Mouse (Mus musculus) MEL (cell line): ENCODE results near the gene Catsperz. TPM values are rescaled to one million over a fixed set of nuclear protein-coding genes. Genes with fewer than 3 reads are reported as not detected.

Experiments
- DNase-seq: peaks from one replicate; pipeline ENCODE4 v3.0.0; 2011; ENCODE audit warnings: low read depth, low spot score
- H3K27ac ChIP-seq: 2 replicates; pipeline ENCODE4 v1.5.1; 2012; ENCODE audit warnings: low read depth, mild to moderate bottlenecking, control low read depth, low read length, moderate library complexity; ENCODE audit not compliant: control insufficient read depth
- H3K27me3 ChIP-seq, 2 experiments: fragments of 150-350 bp in 1 of 2; sonication (generic) in 1 of 2; 2 replicates each; pipeline ENCODE4 v1.6.1; 2012; ENCODE audit warnings: low read length in 2 of 2, mild to moderate bottlenecking in 2 of 2, improper control_type of control experiment in 1 of 2, moderate library complexity in 1 of 2; ENCODE audit not compliant: insufficient read depth in 2 of 2, control insufficient read depth in 1 of 2
- H3K36me3 ChIP-seq, 2 experiments: 2 replicates each; pipeline ENCODE4 v1.6.1; 2012 to 2014; ENCODE audit warnings: low read length in 2 of 2, improper control_type of control experiment in 1 of 2, inconsistent platforms in 1 of 2, mild to moderate bottlenecking in 1 of 2; ENCODE audit not compliant: insufficient read depth in 2 of 2, control insufficient read depth in 1 of 2
- H3K4me1 ChIP-seq, 2 experiments: fragments of 150-350 bp in 1 of 2; sonication (generic) in 1 of 2; 2 replicates each; pipeline ENCODE4 v1.6.1; 2012; ENCODE audit warnings: low read length in 2 of 2, improper control_type of control experiment in 1 of 2, mild to moderate bottlenecking in 1 of 2; ENCODE audit not compliant: insufficient read depth in 2 of 2, control insufficient read depth in 1 of 2
- H3K4me3 ChIP-seq, 2 experiments: fragments of 150-350 bp in 1 of 2; sonication (generic) in 1 of 2; 2 replicates each; pipeline ENCODE4 v1.5.1; 2012; ENCODE audit warnings: low read depth in 2 of 2, low read length in 2 of 2, mild to moderate bottlenecking in 2 of 2, moderate library complexity in 2 of 2, control low read depth in 1 of 2, improper control_type of control experiment in 1 of 2; ENCODE audit not compliant: control insufficient read depth in 1 of 2, insufficient read depth in 1 of 2
- H3K79me2 ChIP-seq: 2 replicates; pipeline ENCODE4 v1.6.1; 2012; ENCODE audit warnings: mild to moderate bottlenecking, low read length, moderate library complexity; ENCODE audit not compliant: control insufficient read depth, poor library complexity, insufficient read depth
- H3K9ac ChIP-seq: 2 replicates; pipeline ENCODE4 v1.6.1; 2012; ENCODE audit warnings: low read depth, mild to moderate bottlenecking, control low read depth, low read length, moderate library complexity; ENCODE audit not compliant: control insufficient read depth, poor library complexity, severe bottlenecking
- H3K9me3 ChIP-seq: fragments of 150-350 bp; sonication (generic); replicated peaks from 2 replicates; pipeline ENCODE4 v1.6.1; 2012; ENCODE audit warnings: mild to moderate bottlenecking, low read length, improper control_type of control experiment, moderate library complexity; ENCODE audit not compliant: insufficient read depth
- CTCF ChIP-seq, 3 experiments: IDR thresholded peaks in 2 of 3; conservative IDR thresholded peaks in 1 of 3; 2 replicates each; pipeline ENCODE4 v1.5.1; 2011 to 2012; ENCODE audit warnings: low read length in 3 of 3, low read depth in 2 of 3, mild to moderate bottlenecking in 2 of 3, improper control_type of control experiment in 1 of 3, inconsistent platforms in 1 of 3, mixed read lengths in 1 of 3, moderate library complexity in 1 of 3; ENCODE audit not compliant: control insufficient read depth in 1 of 3, insufficient read depth in 1 of 3, poor library complexity in 1 of 3, severe bottlenecking in 1 of 3
- E2F4 ChIP-seq: IDR thresholded peaks from 2 replicates; pipeline ENCODE4 v1.6.1; 2011; ENCODE audit warnings: low read depth, low read length, improper control_type of control experiment, borderline replicate concordance
- ELF1 ChIP-seq: IDR thresholded peaks from 2 replicates; pipeline ENCODE4 v1.6.1; 2014; ENCODE audit warnings: low read depth, mild to moderate bottlenecking, inconsistent platforms, low read length, improper control_type of control experiment, moderate library complexity
- ETS1 ChIP-seq: IDR thresholded peaks from 2 replicates; pipeline ENCODE4 v1.6.1; 2012; ENCODE audit warnings: low read depth, mild to moderate bottlenecking, inconsistent platforms, low read length, improper control_type of control experiment, moderate library complexity
- GATA1 ChIP-seq: IDR thresholded peaks from 2 replicates; pipeline ENCODE4 v1.6.1; 2011; ENCODE audit warnings: low read depth, low read length, improper control_type of control experiment
- HCFC1 ChIP-seq: IDR thresholded peaks from 2 replicates; pipeline ENCODE4 v1.6.1; 2012; ENCODE audit warnings: low read depth, mild to moderate bottlenecking, inconsistent platforms, low read length, improper control_type of control experiment, moderate library complexity
- KAT2A ChIP-seq: conservative IDR thresholded peaks from 2 replicates; pipeline ENCODE4 v1.6.1; 2012; ENCODE audit warnings: low read depth, low read length, improper control_type of control experiment, inconsistent platforms
- MAFK ChIP-seq: IDR thresholded peaks from 2 replicates; pipeline ENCODE4 v1.6.1; 2011; ENCODE audit warnings: low read depth, mild to moderate bottlenecking, low read length, improper control_type of control experiment, borderline replicate concordance
- MYC ChIP-seq: IDR thresholded peaks from 2 replicates; pipeline ENCODE4 v1.6.1; 2011; ENCODE audit warnings: low read depth, mild to moderate bottlenecking, low read length, improper control_type of control experiment, moderate library complexity
- NELFE ChIP-seq: IDR thresholded peaks from 2 replicates; pipeline ENCODE4 v1.6.1; 2011; ENCODE audit warnings: low read depth, low read length, improper control_type of control experiment
- POLR2A ChIP-seq, 2 experiments: IDR thresholded peaks; 2 replicates each; pipeline ENCODE4 v1.6.1; 2011 to 2012; ENCODE audit warnings: low read length in 2 of 2, mild to moderate bottlenecking in 2 of 2, control low read depth in 1 of 2, improper control_type of control experiment in 1 of 2, low read depth in 1 of 2, moderate library complexity in 1 of 2; ENCODE audit not compliant: control insufficient read depth in 1 of 2, insufficient read depth in 1 of 2, poor library complexity in 1 of 2
- RAD21 ChIP-seq: IDR thresholded peaks from 2 replicates; pipeline ENCODE4 v1.6.1; 2011; ENCODE audit warnings: mild to moderate bottlenecking, low read depth, low read length, improper control_type of control experiment
- TAL1 ChIP-seq: IDR thresholded peaks from 2 replicates; pipeline ENCODE4 v1.6.1; 2012; ENCODE audit warnings: mild to moderate bottlenecking, inconsistent platforms, low read length, moderate library complexity, mixed read lengths
- TCF12 ChIP-seq: IDR thresholded peaks from 2 replicates; pipeline ENCODE4 v1.6.1; 2014; ENCODE audit warnings: low read depth, mild to moderate bottlenecking, inconsistent platforms, low read length, improper control_type of control experiment, moderate library complexity
- UBTF ChIP-seq: IDR thresholded peaks from 2 replicates; pipeline ENCODE4 v1.6.1; 2012; ENCODE audit warnings: low read depth, mild to moderate bottlenecking, inconsistent platforms, low read length, improper control_type of control experiment, moderate library complexity, borderline replicate concordance; ENCODE audit not compliant: insufficient read depth
- USF1 ChIP-seq: IDR thresholded peaks from 2 replicates; pipeline ENCODE4 v1.6.1; 2014; ENCODE audit warnings: low read depth, mild to moderate bottlenecking, inconsistent platforms, low read length, improper control_type of control experiment, moderate library complexity
- USF2 ChIP-seq, 2 experiments: IDR thresholded peaks; 2 replicates each; pipeline ENCODE4 v1.6.1; 2011 to 2012; ENCODE audit warnings: improper control_type of control experiment in 2 of 2, low read length in 2 of 2, borderline replicate concordance in 1 of 2, inconsistent platforms in 1 of 2, low read depth in 1 of 2, mild to moderate bottlenecking in 1 of 2; ENCODE audit not compliant: insufficient read depth in 1 of 2
- ZC3H11A ChIP-seq: IDR thresholded peaks from 2 replicates; pipeline ENCODE4 v1.6.1; 2012; ENCODE audit warnings: low read depth, mild to moderate bottlenecking, inconsistent platforms, low read length, improper control_type of control experiment
- polyA plus RNA-seq, 2 experiments: library from polyadenylated mRNA; stranded (reverse) in 1 of 2; unstranded in 1 of 2; fragments of >175 nt in 1 of 2; fragments of >200 nt in 1 of 2; gene quantifications; 2 replicates each; pipeline versions ENCODE4 v1.2.1 to v1.2.4; 2012; ENCODE audit warnings: low replicate concordance in 2 of 2, low read depth in 1 of 2; ENCODE audit not compliant: insufficient read length in 2 of 2, insufficient read depth in 1 of 2, missing spikeins in 1 of 2
- total RNA-seq: library from RNA; depleted of rRNA; stranded (reverse); fragments of 300-350 nt; gene quantifications from 2 replicates; pipeline ENCODE4 v1.2.3, GENCODE M21; 2012

Gene Catsperz
- total and polyA plus RNA-seq, 3 experiments = 0.65 to 2.4 TPM; not detected in 1

DNA sequence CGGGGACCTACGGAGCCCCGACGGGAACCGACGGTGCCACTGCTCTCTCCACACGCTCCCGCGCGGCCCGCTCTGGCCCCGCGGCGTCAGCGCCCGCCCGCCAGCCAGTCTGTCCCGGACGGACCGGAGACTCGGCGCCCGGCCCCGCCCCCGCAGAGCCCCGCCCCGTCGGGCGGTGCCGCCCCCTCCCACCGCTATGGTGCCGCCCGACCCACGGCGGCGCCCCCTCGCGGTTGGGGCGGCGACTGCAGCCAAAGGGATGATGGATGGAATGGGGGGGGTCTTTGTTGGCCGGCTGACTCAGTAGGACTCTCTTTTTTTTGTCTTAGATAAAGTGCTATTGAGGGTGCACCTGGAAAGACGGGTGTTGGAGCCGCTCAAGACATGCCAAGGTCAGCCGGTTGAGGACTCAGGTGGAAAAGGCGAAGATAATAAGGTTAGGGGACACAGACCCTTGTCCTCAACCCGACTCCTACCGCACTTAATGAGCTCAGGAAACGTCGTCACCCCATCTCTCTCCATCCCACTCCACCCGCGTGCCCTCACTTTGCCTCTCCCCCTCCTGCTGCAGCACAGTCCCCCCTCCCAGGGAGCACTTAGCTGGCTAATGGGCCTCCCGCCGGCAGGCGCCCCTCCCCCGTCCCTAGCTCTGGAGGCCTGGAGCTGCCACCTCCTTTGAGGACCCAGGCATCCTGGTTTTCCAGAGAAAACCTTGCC, 44.6 kb upstream of the Catsperz start:
- peak overlapping the region; percentile 49 to 75 for H3K4me3 ChIP-seq
- H3K27me3 ChIP-seq = no peaks in the 10 kb centered on the region
- TF ChIP-seq USF1 = no peak
- no peak for TF ChIP-seq NELFE
- no peak for TF ChIP-seq UBTF
- TF ChIP-seq POLR2A (IDR thresholded peaks at IDR 0.05; ENCODE audit: control insufficient read depth in 1 of 2, insufficient read depth in 1 of 2, low read depth in 1 of 2, low read length in 2 of 2, poor library complexity in 1 of 2) = peak; percentile 68 to 71; a peak in 3 of 4 replicates
- peak; percentile 52 to 89 (median 60) for TF ChIP-seq CTCF (IDR thresholded peaks at IDR 0.05 in 2 of 3, conservative IDR thresholded peaks at IDR 0.05 in 1 of 3; ENCODE audit: control insufficient read depth in 1 of 3, insufficient read depth in 1 of 3, low read depth in 2 of 3, low read length in 3 of 3, poor library complexity in 1 of 3, severe bottlenecking in 1 of 3)
- no peak for TF ChIP-seq KAT2A
- TF ChIP-seq ZC3H11A = no peak
- TF ChIP-seq TCF12 = no peak
- TF ChIP-seq HCFC1 = no peak
- TF ChIP-seq, all 39 proteins: peak for 2
- Histone ChIP-seq H3K36me3 (peaks cover 0 to 18% of the 10 kb centered on the region in 2 experiments; a peak in 2 of 4 replicates), H3K27ac (no peak overlapping the region), H3K79me2 (no peaks in the 10 kb centered on the region; the same call in 1 of the 2 replicates), H3K9ac (peak overlapping the region; percentile 59), H3K9me3 (no peaks in the 10 kb centered on the region), H3K4me1 (peaks cover 4 to 40% of the 10 kb centered on the region in 2 experiments)
- peak; percentile 74 for DNase-seq

DNA sequence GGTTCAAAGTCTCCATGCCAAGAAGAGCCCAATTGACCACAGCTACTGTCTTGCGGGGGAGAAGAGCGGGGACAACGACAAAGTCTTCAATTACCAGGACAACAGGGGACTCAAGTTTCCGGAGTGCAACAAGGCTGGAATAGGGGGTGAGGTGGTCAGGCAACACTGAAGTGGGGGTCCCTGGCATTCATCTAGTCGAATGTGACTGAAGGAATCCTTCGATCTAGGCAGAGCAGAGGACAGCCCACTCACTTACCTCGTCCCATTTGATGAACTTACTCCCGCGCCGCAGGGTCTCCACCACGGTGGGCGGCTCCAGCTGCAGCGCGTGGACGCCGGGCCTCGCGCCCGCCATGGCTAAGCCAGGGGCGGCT, 44.1 kb upstream of the Catsperz start:
- TF ChIP-seq USF2 (IDR thresholded peaks at IDR 0.05; ENCODE audit: borderline replicate concordance in 1 of 2, insufficient read depth in 1 of 2, low read depth in 1 of 2, low read length in 2 of 2) (no peak), MYC (no peak), USF1 (no peak), ELF1 (no peak), ETS1 (no peak), MAFK (no peak), UBTF (no peak), TAL1 (no peak), GATA1 (no peak), RAD21 (no peak), E2F4 (no peak), TCF12 (no peak)
- Histone ChIP-seq H3K27ac (no peak overlapping the region), H3K9me3 (no peaks in the 10 kb centered on the region), H3K79me2 (no peaks in the 10 kb centered on the region; the same call in 1 of the 2 replicates), H3K27me3 (no peaks in the 10 kb centered on the region), H3K36me3 (peaks cover 0 to 18% of the 10 kb centered on the region in 2 experiments; a peak in 2 of 4 replicates), H3K4me3 (peak overlapping the region; percentile 49 to 75), H3K4me1 (peaks cover 4 to 40% of the 10 kb centered on the region in 2 experiments), H3K9ac (peak overlapping the region; percentile 59)
- peak; percentile 60 for DNase-seq
